Mouse (Mus musculus) ovary, adult 18-20 months (tissue): ENCODE measurements around the gene Asb11.
A peak's percentile ranks its signal among the peaks of the same experiment; 100 is the strongest.

ENCODE experiments used
- DNase-seq: peaks from one replicate; pipeline ENCODE4 v3.0.0; 2022; ENCODE audit warnings: low spot score, mixed read lengths

The Asb11 gene

DNA sequence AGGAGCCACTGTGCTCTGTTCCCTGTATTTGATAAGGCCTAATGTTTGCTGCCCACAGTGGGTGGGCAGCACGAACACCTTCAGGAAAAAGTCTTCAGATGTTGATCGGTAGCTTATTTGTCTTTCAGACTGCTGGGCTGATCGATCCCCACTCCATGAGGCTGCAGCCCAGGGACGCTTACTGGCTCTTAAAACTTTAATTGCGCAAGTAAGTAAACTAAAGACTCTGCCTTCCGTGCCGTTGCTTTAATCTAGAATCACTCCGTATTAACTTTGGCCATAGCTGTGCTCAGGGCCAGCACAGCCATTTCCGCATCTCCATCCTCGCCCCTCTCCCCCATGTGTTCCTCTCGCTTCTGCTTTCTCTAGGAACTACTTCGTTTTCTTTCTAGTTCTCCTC is 8.8 kb downstream of the Asb11 start:
- DNase-seq: no peak

DNA sequence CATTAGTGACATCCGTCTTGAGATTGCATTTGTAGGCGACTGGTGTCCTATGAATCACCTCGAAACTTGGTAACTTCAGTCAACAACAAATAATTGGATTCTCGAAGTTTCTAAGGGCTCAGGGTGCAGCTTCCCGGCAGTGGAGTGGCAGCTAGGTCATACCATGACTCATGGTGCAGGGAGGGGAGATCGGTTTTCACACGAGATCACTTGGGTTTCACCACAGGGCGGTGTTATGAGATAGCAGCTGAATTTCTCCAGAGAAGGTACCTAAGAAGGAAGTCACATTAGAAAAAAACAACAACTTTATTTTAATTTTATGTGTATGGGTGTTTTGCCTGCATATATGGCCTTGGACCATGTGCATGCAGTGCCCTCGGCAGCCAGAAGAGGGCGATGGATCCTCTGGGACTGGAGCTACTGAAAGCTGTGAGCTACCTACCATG is 9.3 kb downstream of the Asb11 start:
- DNase-seq: no peak

DNA sequence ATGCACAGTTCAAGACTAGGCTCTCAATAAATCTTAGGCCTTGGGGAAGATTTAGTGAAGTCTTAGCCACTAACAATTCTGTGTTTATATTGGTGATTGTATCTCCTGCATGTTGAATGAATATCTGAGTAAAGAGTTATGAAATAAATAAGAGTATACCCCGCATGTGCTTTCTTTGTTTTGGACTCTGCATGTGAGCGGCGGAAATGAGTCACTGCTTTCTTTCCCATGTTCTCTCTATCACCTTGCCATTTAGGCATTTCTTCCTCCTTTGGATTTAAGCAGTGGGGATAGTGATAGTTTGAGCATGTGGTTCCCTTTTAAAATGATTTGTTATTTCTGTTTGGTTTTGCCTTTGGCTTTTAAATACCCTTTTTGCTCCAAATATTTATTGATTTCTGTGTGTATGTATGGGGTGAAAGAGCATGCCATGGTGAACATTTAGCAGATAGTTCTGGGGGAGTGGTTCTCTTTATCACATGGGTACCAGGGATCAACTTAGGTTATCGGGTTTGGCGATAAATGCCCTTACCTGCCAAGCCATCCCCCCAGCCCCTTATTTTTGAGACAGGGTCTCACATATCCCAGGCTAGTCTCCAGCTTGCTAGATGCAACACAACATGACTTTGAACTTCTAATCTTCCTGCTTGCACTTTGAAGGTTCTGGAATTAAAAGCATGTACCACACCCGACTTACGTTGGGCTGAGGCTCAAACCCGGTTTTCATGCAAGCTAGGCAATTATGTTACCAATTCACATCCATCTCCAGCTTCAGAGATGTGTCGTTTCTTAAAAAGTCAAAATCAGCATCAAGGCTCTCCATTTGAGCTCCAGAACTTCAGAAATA is 10.3 kb downstream of the Asb11 start:
- no peak for DNase-seq

DNA sequence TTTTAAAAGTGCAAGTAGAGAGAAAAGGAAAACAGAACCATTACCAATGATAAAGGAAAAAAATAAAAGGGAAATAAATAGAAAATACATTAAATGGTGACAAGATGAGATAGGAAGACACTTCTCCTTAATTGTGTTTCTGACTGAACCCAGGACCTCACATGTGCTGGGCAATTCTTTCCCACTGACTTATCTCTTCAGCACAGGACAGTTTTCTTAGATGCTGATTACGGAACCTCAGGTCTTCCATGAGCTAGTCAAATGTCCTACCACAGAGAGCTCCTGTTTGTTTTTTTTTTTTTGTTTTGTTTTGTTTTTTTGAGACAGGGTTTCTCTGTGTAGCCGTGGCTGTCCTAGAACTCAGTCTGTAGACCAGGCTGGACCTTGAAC is 10.9 kb downstream of the Asb11 start:
- DNase-seq: no peak

DNA sequence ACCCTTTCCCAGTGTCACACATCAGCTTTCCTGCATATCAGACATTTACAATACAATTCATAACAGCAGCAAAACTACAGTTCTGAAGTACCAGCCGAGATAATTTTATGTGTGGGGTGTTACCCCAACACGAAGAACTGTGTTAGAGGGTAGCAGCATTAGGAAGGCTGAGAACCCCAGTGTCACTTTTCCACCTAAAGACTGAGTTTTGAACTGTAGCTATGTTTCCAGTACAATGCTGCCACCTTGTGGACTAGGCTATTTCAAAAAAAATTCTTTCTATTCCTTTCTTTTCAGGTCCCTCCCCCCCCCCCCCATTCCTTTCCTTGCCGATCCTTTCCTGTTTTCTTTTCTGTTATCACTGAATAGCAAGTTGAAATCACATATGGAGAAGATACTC is 12.4 kb downstream of the Asb11 start:
- no peak for DNase-seq

DNA sequence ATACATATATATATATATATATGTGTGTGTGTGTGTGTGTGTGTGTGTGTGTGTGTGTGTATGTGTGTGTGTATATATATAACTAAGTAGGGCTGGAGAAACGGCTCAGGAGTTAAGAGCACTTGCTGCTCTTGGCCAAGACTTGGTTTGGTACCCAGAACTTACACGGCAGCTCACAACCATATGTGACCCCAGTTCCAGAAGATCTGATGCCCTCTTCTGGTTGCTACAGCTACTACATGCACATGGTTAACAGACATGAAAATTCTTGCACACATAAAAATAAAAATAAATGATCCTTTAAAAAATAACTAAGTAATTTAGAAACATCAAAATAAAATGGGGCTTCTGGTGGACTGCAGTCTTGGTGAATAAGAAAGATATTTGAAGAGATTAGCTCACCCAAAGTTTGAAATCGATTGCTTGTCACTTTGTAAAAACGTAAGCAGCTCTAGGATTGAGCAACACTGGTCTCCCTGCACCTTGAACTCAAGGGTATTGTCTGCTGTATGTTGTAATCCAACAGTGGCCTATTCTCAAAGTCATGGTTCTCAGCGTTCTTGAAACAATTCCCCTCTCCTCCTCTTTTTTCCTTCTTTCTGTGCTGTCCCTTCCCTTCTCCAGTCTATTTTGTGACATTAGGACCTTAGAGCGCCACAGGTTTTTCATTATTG is 22.5 kb downstream of the Asb11 start:
- no peak for DNase-seq

DNA sequence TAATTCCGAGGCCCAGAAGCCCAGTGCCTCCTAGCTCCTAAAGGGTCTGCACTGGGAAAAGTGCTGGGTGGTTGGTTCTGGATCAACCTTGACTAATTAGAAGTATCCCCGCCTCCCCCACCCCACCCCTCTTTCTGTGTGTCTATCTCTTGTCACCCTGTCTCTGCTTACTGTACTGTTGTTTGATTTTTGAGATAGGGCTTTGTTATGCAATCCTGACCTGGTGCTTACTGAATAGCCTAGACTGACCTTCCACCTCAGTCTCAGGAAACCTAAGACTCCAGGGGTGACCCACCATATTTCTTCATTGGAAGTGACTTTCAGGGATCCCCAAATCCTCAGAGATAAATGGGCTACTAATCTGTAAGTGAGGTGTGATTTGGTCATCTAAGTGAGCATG is 65.5 kb downstream of the Asb11 start:
- DNase-seq: no peak

DNA sequence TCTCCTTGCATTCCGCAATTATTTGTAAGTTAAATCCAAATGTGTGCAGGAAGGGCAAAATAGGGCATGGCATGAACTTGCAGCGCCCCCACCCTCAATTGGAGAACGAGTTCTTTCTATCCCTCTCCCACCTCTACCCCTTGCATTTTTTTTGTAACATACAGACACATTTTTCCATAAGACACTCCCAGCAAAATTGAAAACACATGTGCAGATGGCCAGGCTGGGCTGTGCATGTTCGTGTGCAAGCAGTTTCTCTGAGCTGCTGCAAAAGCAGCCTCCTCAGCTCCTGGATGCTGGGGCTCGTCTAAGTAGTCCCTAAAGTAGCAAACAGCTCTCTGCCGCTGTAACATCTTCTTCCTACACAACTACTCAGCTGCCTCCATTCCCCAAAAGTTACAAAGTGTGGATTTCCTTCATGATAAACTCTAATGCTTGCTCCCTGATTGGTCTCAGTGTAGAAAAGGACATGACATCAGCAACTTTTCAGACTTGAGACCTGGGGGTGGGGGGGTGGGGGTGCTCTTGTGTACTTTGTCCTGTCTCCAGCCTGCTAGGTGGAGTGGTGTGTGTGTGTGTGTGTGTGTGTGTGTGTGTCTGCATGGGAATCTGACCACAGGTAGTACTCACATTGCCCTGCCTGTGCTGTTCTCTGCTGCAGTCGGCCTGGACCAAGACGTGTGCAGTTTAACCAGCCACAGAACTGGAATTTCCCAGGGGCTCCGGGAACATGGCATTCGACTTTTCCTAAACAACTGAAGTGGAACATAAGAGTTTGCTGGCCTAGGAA is 69.1 kb downstream of the Asb11 start, which contains the start of gene Asb9:
Asb9 (plus strand) TSS at position 619 of the 790 bp plus-strand sequence.
- DNase-seq: no peak

DNA sequence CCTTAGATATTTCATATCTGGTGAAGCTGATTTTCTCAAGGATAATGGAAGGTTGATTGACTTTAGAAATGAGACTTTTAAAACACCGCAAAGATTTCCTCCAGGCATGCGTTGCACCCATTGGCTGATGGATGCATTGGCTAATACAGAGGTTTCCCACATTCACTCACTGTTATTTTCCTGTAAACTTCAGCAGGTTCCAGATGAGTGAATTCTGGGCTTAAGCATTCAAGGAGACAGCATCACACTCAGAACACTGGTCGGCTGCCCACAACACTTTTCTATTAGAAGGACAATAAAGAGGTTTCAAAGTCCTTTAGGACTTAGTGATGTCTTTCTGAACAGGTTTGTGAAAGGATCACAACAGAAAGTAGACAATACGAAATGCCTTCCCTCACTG is 70.3 kb downstream of the Asb11 start:
- DNase-seq: no peak

DNA sequence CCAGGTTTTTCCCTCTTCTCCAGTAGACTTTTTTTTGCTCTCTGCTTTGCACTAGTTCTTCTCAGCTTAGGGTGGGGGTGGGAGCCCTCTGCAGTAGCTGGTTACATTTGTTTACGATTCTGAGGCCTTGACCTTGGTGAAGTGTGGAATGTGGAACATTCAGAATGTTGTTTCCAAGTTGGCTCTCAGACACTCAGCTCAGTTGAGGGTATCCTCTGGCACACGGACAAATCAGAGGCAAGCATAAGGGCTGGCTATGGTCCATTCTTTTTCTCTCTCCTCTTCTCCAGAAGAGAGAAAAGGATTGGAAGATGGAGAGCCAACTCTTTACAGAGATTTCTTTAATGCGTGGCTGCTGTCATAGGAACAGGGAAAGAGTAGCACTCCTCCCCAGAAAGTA is 71.9 kb downstream of the Asb11 start:
- DNase-seq: peak; percentile 24
